Mouse (Mus musculus) limb, embryonic 11.5 days (tissue): ENCODE results near the gene Keap1. TPM values are rescaled to one million over a fixed set of nuclear protein-coding genes. Genes with fewer than 3 reads are reported as not detected.
A peak's percentile ranks its signal among the peaks of the same experiment; 100 is the strongest.

Experiments
- ATAC-seq: fragments of 200-750 bp; cut with Nextera tagmentation; 2 replicates; pipeline ENCODE4 v1.8.0; 2017; ENCODE audit warnings: low read depth; ENCODE audit not compliant: insufficient number of reproducible peaks, low FRiP score, low TSS enrichment
- DNase-seq: peaks from one replicate; pipeline ENCODE4 v3.0.0-alpha.2; 2015; ENCODE audit warnings: low spot score
- H3K27ac ChIP-seq: fragments of 300-500 bp; sonication (generic); replicated peaks from 2 replicates; pipeline ENCODE4 v1.5.1; 2014; ENCODE audit warnings: low read depth, mild to moderate bottlenecking, low read length
- H3K27me3 ChIP-seq: fragments of 300-500 bp; sonication (generic); 2 replicates; pipeline ENCODE4 v1.6.1; 2014; ENCODE audit warnings: mild to moderate bottlenecking, low read length, mixed read lengths; ENCODE audit not compliant: control insufficient read depth, insufficient read depth
- H3K36me3 ChIP-seq: fragments of 300-500 bp; sonication (generic); 2 replicates; pipeline ENCODE4 v1.6.1; 2014; ENCODE audit warnings: mild to moderate bottlenecking, low read length, moderate library complexity, mixed read lengths; ENCODE audit not compliant: control insufficient read depth, insufficient read depth
- H3K4me1 ChIP-seq: fragments of 300-500 bp; sonication (generic); 2 replicates; pipeline ENCODE4 v1.6.1; 2014; ENCODE audit warnings: low read length, mixed read lengths; ENCODE audit not compliant: control insufficient read depth, insufficient read depth
- H3K4me2 ChIP-seq: fragments of 300-500 bp; sonication (generic); 2 replicates; pipeline ENCODE4 v1.6.1; 2014; ENCODE audit warnings: low read depth, mild to moderate bottlenecking, moderate library complexity; ENCODE audit not compliant: severe bottlenecking
- H3K4me3 ChIP-seq: fragments of 300-500 bp; sonication (generic); 2 replicates; pipeline ENCODE4 v1.5.1; 2014; ENCODE audit warnings: low read depth, low read length
- H3K9ac ChIP-seq: fragments of 300-500 bp; sonication (generic); 2 replicates; pipeline ENCODE4 v1.6.1; 2014; ENCODE audit warnings: mild to moderate bottlenecking, low read length
- H3K9me3 ChIP-seq: fragments of 300-500 bp; sonication (generic); 2 replicates; pipeline ENCODE4 v1.6.1; 2016; ENCODE audit warnings: low read length; ENCODE audit not compliant: control insufficient read depth
- WGBS: fragments of 180-500 bp; shearing (Covaris S2); extraction: QIAGEN DNeasy Blood & Tissue Kit; methylation state at CpG from one replicate; pipeline ENCODE4 v1.1.7; 2014; 5-methylcytosine and 5-hydroxymethylcytosine counted together
- polyA plus RNA-seq: library from polyadenylated mRNA; unstranded; fragments of >200 nt; fragmentation: Nextera tagmentation; extraction: Ambion mirVana; gene quantifications from 2 replicates; pipeline ENCODE4 v1.2.1, GENCODE M21; 2014

Keap1 gene
- polyA plus RNA-seq, 1 experiment from 2014 or later, result 31.1 TPM

DNA sequence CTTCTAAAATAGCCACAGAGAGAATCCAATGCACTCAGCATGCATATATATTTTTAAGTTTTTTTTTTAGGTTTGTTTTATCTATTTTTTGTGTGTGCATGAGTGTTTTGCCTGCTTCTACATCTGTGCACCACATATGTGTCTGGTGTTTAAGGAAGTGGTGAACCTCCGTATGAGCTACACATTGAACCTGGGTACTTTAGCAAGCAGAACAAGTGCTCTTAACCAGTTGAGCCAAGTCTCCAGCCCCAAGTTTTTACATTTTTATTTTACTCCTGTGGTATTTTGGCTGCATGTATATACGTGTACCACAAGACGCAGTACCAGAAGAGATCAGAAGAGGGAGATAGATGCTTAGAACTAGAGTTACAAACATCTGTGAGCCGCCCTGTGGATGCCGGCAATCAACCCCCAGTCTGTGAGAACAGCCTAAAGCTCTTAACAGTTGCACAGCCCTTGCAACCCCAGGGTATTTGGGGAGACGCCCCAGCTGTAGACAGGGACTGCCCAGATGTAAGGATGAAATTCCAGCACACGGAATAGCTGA, 17.7 kb downstream of the Keap1 start:
- no peak overlapping the region for H3K9ac ChIP-seq
- H3K4me1 ChIP-seq, result no peaks in the 10 kb centered on the region
- no peaks in the 10 kb centered on the region for H3K9me3 ChIP-seq
- 19% methylated on average over 7 of the region's 7 CpGs for WGBS
- H3K27ac ChIP-seq, result no peak overlapping the region
- H3K36me3 ChIP-seq, result no peaks in the 10 kb centered on the region
- H3K4me3 ChIP-seq, result no peak overlapping the region
- DNase-seq, result peak; percentile 50
- H3K4me2 ChIP-seq, result no peak overlapping the region
- no peak for ATAC-seq
- no peaks in the 10 kb centered on the region for H3K27me3 ChIP-seq

DNA sequence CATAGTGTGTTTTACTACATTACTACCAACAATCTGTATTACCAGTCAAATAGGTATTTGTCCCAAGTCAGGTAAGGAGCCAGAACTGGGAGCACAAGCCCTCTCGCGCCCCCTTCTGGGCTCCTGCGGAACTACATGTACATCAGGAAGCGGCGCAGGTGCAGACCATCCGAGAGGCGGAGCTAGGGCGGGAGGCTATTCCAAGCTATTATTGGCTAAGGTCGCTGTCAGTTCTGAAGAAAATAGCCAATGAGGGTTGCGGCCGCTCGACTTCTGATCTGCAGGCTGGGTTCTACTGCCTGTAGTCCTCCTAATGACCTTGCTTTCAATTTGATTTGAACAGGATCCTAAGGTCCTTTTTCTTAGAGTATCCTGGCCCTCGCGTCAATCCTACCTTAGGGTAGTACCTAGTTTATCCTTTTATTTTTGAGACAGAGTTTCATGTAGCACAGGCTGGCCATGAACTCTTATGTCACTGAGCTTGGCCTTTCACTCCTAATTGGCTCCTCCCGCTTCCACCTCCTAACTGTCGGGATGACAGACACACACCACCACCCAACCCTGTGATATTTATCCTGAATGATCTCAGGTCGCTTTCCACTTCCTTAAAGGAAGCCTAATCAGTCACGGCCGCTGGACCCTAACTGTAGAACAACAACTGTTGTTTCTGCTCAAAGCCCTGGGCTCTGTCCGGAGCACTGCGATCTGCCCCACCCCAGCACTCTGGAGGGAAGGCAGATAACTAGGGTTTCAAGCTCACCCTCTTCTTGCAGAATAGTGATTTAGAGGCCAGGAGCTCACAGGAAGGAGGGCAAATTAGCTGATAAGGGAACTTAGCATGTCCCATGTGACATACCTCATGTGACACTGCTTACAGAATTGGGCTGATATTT, 18.4 kb downstream of the Keap1 start:
- Histone ChIP-seq H3K9ac (no peak overlapping the region), H3K4me2 (peak overlapping the region; percentile 33; the same call in 1 of the 2 replicates), H3K27me3 (no peaks in the 10 kb centered on the region), H3K27ac (no peak overlapping the region), H3K4me1 (no peaks in the 10 kb centered on the region), H3K9me3 (no peaks in the 10 kb centered on the region), H3K4me3 (0 out of 2 replicates have a peak overlapping the region, but pooled peaks have one; percentile 8), H3K36me3 (no peaks in the 10 kb centered on the region)
- DNase-seq (peak; percentile 96), ATAC-seq (peak; percentile 78)
- WGBS, result 15% methylated on average over 21 of the region's 21 CpGs

DNA sequence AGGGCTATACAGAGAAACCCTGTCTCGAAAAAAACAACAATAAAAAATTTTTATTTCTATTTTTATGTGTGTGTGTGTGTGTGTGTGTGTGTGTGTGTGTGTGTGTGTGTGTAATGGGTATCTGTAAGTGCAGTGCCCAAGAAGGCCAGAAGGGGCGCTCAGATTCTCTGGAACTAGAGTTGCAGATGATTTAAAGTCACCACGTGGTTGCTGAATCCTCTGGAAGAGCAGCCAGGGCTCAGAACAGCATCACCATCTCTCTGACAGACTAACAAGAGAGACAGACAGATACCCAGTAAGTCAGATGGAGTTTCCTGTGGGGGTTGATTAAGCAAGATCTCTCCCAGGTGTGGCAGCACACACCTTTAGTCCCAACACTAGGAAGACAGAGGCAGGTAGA, 19.3 kb downstream of the Keap1 start:
- DNase-seq (no peak), ATAC-seq (no peak)

DNA sequence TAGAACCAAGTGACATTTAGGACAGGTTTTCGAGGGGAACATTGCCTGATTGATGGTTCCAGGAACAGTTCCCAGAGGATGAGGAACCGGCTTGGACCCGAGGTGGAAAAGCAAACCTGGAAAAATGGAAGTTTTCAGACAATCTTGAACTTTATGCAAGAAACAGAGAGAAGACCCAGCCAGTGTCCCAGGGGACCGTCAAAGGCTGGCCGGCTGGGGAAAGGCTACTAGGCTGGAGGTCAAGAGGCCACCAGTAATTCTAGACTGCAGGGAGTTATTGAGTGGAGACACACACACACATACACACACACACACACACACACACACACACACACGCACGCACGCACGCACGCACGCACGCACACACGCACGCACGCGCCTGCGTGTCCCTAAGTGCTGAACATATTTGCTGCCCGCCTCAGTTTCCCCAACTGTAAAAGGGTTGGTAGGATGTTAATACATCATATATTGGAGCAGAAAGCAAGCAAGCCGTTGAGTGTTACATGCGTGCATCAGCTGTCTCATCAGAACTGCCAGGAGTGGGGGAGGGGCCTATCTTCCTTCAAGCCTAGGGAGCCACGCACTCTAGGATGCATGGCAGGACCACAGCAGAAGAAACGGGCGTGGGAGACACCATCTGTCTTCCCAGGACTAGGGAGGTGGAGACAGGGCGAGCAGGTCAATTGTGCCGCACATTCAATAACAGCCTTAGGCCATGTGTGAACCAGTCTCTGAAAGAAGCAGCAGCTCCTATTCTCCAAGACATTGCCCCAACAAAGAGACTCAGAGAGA, 22.9 kb downstream of the Keap1 start:
- Histone ChIP-seq H3K4me1 (no peaks in the 10 kb centered on the region), H3K27ac (no peak overlapping the region), H3K4me3 (no peak overlapping the region), H3K9ac (no peak overlapping the region), H3K27me3 (no peaks in the 10 kb centered on the region), H3K9me3 (no peaks in the 10 kb centered on the region), H3K36me3 (no peaks in the 10 kb centered on the region), H3K4me2 (no peak overlapping the region)
- DNase-seq, result no peak
- no peak for ATAC-seq
- WGBS, result 64% methylated on average over 25 of the region's 25 CpGs

More for the DNA sequence above, 19.3 kb downstream of the Keap1 start:
- H3K9ac ChIP-seq, result no peak overlapping the region
- no peaks in the 10 kb centered on the region for H3K27me3 ChIP-seq
- H3K27ac ChIP-seq, result no peak overlapping the region
- H3K9me3 ChIP-seq, result no peaks in the 10 kb centered on the region
- no peak overlapping the region for H3K4me2 ChIP-seq
- 52% methylated on average over 3 of the region's 3 CpGs for WGBS
- H3K36me3 ChIP-seq, result no peaks in the 10 kb centered on the region
- no peak overlapping the region for H3K4me3 ChIP-seq
- no peaks in the 10 kb centered on the region for H3K4me1 ChIP-seq

DNA sequence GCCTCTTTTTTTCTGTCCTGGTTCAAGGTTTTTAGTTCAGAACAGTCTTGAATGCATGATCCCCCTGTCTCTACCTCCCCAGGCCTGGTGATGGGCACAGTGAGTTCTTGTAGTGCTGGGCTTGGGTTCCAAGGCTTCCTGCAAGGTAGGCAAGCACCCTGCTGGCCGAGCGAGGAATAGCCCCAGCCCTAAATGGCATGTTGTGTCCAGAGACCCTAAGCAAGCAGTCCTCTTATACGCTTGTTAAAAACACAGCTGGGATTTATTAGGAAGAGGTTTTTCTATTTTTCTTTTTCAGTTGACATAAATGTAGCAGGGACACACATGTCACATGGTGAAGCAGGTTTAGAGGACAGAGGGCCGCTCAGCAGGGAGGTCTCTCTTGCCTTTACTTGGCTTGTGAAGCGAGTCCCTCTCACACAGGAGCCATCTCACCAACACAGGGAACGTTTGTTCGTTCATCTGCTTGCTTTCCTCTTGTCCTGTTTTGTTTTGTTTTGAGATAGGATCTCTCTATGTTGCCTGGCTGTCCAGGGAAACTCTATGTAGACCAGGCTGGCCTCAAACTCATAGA, 25.5 kb downstream of the Keap1 start:
- Histone ChIP-seq H3K4me2 (no peak overlapping the region), H3K9ac (no peak overlapping the region), H3K9me3 (no peaks in the 10 kb centered on the region), H3K4me3 (no peak overlapping the region), H3K4me1 (no peaks in the 10 kb centered on the region), H3K36me3 (no peaks in the 10 kb centered on the region), H3K27me3 (no peaks in the 10 kb centered on the region), H3K27ac (no peak overlapping the region)
- WGBS, result 37% methylated on average over 7 of the region's 7 CpGs
- 0 out of 2 replicates have a peak, but pooled peaks have one; percentile 44 for ATAC-seq
- DNase-seq, result peak; percentile 78

DNA sequence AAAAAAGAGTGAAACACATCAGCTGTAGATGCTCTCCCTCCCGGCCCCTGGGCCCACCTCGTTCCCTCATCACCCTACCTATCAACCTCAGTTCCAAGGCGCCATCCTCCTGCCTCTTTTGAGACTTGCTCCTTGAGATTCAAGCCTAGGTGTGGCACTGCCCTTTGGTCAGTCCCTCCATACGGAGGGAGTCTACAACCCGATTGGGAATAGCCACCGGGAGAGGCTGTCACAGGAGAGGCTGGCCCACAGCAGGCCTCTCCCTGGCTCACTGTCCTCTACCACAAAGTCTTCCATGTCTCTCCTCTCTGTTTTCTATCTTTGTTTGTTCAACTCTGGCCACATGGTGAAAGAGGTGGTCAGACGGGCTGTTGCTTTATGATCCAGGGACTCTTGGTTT, 27.5 kb downstream of the Keap1 start:
- H3K4me3 ChIP-seq, result no peak overlapping the region
- H3K27me3 ChIP-seq, result no peaks in the 10 kb centered on the region
- H3K4me1 ChIP-seq, result no peaks in the 10 kb centered on the region
- no peaks in the 10 kb centered on the region for H3K9me3 ChIP-seq
- H3K36me3 ChIP-seq, result no peaks in the 10 kb centered on the region
- ATAC-seq, result no peak
- no peak overlapping the region for H3K9ac ChIP-seq
- no peak overlapping the region for H3K27ac ChIP-seq
- no peak overlapping the region for H3K4me2 ChIP-seq
- 91% methylated on average over 7 of the region's 7 CpGs for WGBS
- no peak for DNase-seq

DNA sequence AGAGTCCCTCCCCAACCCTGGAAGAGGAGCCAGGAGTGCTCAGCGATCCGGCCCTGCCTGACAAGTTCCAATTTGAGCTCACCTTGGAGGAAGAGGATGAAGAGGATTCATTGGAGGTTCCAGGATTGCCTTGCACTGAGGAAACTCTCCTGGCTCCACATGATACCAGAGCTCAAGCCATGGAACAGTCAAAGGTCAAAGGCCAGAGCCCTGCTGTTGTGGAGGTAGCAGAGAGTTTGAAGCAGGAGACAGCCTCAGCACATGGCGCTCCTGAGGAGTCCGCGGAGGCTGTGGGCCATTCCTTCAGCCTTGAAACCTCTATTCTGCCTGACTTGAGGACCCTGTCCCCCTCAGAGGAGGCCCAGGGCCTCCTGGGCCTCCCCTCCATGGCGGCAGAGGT, 28.3 kb downstream of the Keap1 start:
- WGBS, result 78% methylated on average over 6 of the region's 6 CpGs
- Histone ChIP-seq H3K9ac (no peak overlapping the region), H3K4me3 (no peak overlapping the region), H3K36me3 (no peaks in the 10 kb centered on the region), H3K27me3 (no peaks in the 10 kb centered on the region), H3K9me3 (no peaks in the 10 kb centered on the region), H3K4me1 (no peaks in the 10 kb centered on the region), H3K4me2 (no peak overlapping the region), H3K27ac (no peak overlapping the region)
- DNase-seq (no peak), ATAC-seq (no peak)

DNA sequence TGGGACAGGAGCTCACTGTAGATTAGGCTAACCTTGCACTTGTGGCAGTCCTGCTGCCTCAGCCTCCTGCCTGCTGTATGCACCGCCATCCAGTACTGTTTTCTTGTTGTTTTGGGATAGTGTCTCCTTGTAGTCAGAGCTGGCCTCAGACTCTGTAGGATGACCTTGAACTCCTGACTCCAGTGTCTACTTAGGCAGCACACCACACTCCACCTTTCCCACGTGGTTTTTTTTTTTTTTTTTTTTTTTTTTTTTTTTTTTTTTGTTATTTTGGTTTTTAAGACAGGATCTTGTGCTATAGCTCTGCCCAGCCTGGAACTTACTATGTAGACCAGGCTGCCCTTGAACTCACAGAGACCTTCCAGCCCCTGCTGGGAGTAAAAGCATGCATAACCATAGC, 30.5 kb downstream of the Keap1 start:
- no peak for DNase-seq

More for the DNA sequence above, 30.5 kb downstream of the Keap1 start:
- Histone ChIP-seq H3K4me1 (peaks cover 8% of the 10 kb centered on the region; the same call in 1 of the 2 replicates), H3K4me2 (no peak overlapping the region), H3K27ac (no peak overlapping the region), H3K27me3 (no peaks in the 10 kb centered on the region), H3K36me3 (no peaks in the 10 kb centered on the region), H3K4me3 (no peak overlapping the region), H3K9me3 (no peaks in the 10 kb centered on the region), H3K9ac (no peak overlapping the region)
- 75% methylated on average over 2 of the region's 2 CpGs for WGBS
- ATAC-seq, result no peak
